Mouse (Mus musculus) spleen, postnatal 10 days (tissue): ENCODE data around the gene Ncor2.
A peak's percentile ranks its signal among the peaks of the same experiment; 100 is the strongest.

Experiments
- DNase-seq, 2 experiments: peaks; one replicate each; pipeline ENCODE4 v3.0.0; 2021 to 2022; ENCODE audit warnings: low spot score in 2 of 2

Ncor2 gene

DNA sequence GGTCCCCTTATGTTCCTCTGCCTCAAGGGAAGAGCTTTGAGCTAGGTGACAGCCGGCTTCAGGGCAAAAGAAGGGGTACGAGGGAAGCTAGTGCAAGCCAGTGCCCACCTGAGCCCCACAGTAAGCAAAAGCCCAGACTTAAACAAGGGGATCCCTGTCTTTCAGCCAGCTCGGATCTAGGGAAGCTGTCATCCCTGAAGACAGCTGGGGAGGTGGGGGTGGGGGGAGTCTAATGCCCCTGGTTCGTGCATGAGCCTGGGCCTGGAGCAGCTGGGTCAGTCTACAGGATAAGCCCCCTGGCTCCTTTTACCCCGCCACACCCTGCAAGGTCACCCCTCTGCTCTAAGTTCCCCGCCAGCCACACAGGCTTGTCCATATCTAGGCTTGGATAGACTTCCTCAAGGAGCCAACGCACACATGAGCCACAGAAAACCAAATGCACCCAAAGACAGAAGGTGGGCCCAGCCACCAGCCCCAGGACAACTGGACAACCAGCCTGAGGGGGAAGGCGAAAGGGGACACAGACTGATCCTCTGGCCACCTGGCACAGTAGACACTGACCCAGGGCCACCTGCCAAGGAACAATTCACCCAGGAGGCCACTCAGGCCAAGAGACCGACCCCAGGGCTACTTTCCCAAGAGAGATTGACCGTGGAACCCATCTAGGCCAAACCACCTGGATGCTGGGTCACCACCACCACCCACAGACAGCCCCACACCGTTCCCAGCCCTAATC is 8.7 kb downstream of the Ncor2 start:
- no peak for DNase-seq

DNA sequence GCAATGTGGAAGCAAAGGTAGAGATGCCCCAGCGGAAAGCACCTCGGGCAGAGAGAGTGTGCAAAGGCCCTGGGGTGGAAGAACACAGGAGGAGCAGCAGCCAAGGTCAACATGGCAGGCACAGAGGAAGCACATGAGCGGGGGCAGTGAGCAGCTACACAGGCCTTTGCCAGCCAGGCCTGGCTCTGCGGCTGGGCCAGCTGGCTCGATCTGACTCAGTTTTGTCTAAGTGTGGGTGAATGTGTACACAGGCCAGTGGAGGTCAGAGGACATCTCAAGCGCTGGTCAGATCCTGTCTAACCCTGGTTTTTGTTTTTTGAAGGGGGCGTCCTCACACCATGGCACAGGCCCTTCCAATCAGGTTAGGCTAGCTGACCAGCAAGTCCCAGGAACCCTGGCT is 10.9 kb downstream of the Ncor2 start:
- DNase-seq: no peak

DNA sequence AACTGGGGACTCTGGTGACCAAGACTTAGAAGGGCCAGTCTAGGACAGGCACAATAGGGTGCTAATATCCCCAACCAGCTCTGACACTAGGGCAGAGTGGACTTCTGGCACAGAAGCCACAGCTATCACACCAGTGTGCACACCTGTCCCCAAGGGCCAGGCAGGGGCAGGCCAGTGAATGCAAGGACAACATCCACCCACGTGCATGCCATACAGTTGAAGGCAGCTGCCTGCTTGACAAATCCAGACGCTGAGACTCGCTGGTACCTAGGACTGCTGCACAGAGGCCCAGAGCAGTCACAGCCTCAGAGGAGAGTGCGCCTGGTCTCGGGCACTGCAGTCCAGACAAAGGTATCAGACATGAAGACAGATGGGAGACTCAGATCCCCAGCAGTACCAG is 11.5 kb downstream of the Ncor2 start:
- DNase-seq: no peak

DNA sequence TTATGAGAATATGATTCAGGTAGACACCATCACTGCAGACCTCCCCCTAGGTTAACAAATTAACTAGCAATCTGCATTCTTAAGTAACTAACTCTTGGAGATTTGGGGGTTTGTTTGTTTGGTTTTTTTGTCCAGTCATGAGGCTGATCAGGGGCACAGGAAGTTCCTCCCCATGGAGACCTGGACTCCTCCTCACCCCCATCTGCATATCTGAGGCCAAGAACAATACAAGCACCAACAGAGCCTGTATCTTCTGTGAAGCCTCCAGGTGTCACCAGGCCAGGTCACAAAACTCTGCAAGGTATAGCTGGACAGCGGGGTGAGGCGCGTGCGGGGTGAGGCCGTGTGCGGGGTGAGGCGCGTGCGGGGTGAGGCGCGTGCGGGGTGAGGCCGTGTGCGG is 13.0 kb downstream of the Ncor2 start:
- no peak for DNase-seq

DNA sequence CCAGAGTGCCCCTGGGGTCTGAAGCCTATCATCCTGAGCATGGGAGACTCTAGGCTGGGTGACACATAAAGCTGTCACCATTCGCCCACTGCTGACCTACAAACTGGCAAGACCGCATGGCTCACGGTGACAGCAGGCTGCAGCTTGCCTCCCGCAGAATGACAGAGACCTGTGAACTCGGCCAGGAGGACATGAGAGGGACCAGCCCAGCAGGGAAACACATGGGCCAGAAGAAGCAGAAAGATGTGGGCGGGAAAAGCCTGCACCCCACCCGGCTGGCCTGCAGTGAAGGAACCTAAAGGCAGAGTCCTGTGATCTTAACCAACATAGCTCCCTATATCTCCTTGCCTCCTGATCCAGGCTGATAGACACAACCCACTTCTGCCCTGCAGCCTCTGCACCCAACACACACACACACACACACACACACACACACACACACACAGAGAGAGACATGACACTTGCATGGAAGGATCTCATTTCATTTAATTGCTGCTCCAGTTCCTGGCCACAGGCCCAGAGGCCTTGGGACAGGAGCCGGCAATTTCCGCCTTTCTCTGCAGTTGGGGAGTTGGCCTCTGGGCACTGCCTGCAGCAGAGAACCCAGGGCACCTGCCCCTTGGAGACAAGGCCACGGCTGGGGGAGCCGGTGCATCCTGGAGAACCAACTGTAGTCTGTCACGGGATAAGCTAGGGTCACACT is 14.4 kb downstream of the Ncor2 start:
- peak in 1 of 2 experiments; percentile 56 for DNase-seq

DNA sequence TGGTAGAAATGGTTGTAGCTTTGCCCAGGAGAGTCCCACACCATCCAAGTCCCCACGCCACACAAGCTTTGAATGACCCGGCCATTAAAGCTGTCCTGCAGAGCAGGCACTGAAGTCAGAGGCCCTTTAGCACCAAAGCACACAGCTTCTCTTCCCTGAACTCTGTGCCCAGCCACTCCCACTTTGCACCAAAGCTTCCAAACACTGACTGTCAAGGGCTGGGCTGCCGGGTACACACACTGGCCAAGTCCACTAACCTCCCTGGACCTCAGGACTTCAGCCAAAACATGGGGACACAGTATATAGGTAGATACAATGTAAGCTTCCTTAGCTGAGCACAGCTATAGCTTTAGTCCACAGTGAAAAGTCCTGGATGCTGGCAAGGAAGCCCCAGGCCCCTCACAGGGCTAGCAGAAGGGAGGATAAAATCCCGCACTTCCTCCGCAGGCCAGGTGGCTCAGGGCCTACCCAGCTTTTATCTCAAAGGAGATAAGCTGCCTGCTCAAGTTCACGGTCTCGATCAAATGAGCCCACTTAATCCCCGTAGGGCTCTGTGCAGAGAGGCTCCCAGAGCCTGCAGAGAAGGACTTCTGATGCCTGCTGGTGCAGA is 15.5 kb downstream of the Ncor2 start:
- DNase-seq: no peak

DNA sequence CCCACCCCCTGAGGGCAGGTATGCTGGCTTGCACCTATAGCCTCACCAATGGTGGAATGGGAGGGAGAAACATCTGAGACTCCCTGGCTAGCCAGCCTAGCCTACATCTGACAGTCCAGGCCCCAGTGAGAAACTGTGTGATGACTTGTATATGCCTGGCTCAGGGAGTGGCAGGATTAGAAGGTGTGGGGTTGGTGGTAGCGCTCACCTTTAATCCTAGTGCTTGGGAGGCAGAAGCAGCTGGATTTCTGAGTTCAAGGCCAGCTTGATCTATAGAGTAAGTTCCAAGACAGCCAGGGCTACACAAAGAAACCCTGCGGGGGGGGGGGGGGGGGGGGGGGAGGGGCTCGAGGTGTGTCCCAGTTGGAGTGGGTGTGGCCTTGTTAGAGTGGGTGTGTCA is 16.6 kb downstream of the Ncor2 start:
- no peak for DNase-seq

DNA sequence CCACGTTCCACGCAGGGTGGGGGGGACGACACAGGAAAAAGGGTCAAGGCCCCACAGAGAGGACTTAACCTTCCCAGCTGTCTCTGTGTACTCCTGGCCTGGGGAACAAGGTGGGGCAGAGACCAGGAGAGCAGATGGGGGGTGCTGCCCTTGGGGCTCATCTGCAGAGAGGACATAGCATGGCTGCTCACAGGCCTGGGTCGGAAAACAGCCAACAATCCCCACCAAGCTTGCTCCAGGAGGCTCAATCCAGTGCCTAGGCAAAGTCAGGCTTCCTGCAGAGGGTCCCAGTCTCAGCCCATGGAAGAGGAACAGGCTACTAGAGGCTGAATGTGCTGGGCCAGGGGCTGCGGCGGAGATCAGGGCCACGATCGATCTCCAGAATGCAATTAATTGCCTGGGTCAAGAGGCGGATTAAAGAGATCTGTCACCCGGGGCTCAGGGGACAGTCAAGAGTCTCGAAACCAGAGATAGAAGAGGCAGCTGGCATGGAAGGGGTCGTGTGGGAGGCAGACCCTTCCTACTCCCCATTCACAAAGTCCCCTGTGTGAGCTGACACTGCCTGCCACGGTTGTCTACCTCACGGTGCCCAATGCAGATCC is 19.1 kb downstream of the Ncor2 start:
- DNase-seq: no peak

DNA sequence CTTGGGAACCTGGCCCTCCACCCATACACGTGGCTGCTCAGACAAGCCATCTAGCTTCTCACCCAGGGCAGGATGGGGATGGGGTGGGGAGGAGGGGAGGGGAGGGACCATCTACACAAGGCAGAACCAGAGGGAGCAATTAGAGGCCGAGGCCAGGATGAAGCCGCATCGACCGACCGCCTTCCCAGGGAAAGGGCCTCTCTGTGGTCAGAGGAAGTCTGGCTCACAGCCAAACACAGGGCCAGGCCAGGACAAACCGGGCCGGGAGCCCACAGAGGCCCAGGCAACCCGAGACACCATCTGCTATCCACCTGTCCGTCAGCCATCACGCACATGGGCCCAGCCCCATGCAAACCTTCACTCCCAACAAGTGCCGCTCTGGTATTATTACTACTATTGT is 19.7 kb downstream of the Ncor2 start:
- DNase-seq: no peak

DNA sequence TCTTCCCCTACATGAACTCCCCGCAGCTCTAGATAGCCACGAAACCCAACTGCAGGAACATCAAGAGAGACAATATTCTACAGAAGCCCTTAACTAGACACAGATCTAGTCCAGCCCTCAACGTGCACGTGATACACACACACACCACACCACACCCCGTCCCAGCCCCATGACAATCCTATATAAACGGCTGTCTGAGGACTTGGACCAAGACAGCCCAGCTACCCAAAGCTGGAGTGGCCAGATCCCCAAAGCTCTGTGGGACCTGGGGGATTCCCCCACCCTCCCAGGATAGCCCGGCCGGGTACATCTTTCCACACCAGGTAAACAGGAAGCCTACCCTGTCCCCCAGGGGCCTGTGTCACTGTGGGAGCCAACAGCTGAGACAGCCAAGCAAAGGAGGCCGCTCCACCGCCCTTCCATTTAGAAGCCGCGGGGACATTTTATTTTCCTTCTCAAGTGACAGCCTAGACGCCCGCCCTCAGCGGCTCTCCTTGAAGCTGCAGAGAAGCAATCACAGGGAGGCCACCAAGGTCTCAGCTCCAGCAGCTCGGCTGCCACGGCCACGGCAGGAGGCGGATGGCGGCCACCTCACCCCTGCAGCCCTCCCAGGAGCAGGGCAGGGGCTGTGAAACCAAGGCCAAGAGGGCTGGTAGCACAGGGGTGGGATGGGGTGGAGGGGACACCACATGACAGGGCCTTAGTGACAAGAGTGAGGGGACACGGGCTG is 20.6 kb downstream of the Ncor2 start:
- DNase-seq: peak; percentile 43 to 59

DNA sequence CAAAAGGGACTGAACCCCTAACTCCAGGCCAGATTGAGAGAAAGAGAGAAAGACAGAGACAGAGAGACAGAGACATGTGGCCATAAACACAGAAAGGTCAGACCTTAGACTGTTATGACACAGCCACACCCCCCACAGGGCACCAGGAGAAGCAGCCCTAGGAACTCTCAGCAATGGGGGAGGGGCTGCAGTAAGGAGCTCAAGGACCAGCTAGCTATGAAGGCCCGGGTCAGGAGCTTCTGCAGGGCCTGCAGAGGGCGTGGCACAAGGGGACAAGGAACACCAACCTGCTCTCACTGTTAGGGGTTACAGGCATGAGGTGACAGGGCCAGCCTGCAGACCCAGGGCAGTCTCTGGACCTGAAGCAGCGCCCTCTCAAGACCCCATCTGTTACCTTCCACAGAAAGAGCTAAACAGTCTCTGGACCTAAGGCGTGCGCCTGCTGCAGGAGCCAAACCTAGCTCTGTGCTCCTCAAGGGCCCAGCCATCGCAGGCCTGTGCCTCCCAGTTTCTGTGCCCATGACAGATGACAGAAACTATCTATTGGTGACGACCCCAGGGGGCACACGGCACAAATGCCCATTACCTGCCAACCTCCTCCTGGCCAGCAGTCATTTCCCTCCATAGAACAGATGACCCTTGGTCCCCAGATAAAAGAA is 21.5 kb downstream of the Ncor2 start:
- DNase-seq: no peak

DNA sequence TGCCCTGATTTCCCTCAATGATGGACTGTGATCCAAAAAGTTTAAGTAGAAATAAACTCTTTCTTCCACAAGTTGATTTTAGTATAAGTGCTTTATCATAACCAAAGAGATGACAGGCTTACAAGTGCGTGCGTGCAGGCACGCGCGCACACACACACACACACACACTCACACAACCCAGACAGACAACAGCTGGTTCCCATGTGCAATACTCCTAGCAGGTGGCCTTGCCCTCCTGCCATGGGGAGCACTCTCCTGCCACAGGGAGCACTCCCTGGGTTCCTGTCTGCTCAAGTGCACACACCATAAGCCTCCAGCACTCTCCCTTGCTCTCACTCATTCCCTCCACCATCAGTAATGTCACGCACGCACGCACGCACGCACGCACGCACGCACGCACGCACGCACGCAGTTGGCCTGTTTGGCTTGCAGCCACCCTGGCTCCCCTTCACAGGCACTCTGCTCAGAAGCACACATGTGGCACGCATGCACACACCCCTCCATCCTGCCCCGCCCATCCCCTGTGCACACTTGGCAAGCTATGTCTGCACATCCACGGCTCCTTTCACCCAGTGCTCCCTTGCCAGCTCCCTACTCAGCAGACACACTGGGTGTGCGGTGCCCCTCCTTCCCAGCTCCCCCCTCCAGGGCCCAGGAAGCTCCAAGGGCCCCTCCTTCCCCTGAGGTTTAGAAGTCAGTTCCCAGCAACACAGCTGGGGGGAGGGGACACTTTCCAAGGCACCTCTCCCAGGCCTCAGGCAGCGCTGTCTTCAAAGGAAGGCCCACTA is 22.4 kb downstream of the Ncor2 start:
- peak in 1 of 2 experiments; percentile 58 for DNase-seq

DNA sequence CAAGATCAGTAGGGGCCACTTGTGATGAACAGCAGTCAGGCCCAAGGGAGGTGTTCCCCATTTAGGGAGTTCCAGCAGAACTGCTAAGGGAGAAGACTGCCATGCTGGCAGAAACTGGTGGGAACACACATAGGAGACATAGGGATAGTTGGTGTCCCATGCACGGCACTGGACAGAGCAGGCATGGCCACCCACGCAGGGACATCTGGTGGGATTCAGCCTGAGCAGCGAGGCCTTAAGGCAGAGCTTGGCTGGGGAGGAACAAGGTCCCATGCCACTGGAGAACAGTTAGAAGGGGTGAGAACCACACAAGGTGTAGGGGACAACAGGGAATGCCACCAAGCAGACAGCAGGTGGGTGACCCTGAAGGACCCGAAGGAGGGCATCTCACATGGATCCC is 23.6 kb downstream of the Ncor2 start:
- no peak for DNase-seq

DNA sequence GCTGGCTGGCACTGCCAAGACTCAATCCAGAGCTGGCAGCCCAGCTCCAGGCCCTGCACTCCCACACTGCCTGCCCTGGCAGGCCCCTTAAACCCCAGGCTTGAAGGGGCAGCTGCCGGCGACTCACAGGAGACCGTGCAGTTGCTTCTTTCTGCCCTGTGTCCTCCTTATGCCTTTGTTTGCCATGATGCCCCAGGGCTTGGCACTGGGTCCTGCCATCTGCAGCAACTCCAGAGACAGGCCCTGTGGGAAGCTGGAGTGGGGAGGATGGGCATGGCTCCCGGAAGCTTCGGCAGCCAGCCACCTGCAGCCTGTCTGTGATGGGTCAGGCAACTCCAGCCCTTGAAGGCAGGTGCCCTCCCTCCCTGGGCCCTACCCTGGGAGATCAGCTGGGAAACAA is 24.0 kb downstream of the Ncor2 start:
- DNase-seq: no peak

DNA sequence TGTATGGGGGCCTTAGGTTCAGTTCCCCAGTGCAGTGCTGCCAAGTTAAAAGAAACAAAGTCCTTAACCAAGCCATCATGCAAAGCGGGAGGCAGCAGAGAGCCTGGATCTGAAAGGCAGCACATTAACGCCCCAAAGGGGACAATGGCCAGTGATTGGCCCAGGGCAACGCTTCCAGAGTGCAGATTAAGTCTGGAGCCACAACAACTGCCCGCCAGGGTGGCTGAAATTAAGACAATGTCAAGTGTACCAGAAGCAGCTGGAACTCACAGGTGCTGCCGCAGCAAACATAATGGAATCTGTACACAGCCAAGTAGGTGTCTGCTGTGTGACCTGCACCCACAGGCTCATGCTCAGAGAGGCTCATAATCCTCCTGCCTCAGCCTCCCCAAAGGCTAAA is 24.8 kb downstream of the Ncor2 start:
- no peak for DNase-seq

DNA sequence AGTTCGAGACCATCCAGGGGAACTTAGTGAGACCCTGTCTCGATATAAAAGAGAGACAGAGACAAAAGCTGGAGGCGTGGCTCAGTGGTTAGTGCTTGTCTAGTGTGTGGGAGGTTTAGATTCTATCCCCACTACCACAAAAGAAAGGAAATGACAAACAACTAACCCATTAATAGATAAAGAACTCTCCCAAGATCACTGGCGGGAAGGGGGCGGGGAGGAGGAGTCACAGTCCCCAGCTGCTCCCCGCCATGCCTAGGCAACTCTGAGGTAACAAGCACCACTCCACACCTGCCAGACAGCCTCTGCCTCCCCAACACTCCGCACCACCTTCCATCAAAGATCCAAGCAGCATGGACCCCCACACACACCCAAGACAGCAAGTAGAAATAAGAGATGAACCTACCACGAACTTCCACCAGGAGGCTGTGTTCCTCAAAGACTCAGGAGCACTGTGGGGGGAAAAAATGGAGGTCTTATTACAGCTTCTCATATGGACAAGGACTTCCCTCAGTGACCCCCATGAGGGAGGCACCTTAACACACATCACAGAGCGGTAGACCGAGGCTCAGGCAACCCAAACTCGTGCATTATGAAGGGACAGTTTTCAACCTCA is 25.7 kb downstream of the Ncor2 start:
- DNase-seq: no peak

DNA sequence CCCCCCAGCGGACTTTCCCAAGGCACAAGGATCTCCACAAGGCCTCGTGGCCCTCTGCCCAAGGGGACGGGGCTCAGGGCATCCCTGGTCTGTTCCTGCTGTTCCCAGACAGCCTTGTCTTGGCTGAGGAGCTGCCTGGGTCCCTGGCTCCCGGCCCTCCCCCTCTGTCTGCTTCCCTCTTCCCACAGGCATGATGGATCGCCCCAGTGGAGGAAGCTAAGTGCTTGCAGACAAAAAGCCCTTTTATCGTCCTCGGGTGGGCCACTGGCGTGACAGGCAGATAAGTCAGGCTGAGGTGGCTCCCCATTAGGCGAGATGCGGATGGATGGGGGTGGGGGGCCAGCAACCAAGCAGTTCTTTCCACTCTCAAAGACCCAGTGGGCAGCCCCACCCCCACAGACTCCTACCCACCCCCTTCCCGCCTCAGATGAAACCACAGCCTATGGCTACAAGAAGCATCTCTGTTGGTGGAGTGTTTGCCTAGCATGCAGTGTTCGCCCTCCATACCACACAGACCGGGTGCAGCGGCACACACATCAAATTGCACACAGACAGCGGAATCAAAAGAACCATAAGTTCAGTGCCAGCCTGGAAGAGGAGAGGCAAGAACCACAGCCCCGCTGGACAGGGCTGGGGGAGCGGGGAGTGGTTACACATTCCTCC is 27.0 kb downstream of the Ncor2 start:
- no peak for DNase-seq

DNA sequence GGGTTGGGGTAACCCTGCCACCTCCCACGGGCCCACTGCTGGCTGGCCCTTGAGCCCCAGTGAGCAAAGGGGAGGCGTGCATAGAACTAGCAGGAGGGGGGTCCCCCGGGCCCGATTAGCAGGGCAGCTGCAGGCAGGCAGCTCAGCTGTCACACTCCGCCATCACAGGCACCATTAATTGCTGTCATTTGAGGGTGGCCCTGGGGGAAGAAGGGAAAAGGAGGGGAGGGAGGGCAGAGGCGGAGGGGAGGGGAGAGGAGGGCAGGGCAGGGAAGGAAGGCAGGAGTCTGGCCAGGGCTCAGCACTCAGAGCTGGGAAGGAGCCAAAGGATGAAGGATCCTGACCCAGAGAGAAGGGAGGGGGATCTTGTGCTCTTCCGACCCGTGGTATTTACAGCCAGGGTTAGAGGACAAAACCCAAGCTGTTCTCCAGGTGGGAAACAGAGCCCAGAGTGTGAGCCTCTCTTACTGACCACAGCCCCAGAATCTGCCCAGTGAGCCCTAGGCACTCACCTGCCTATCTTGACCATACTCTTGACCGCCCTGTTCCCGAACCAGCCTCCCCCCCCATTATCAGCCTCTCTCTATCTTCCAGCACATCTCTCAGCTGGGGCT is 28.0 kb downstream of the Ncor2 start:
- no peak for DNase-seq

DNA sequence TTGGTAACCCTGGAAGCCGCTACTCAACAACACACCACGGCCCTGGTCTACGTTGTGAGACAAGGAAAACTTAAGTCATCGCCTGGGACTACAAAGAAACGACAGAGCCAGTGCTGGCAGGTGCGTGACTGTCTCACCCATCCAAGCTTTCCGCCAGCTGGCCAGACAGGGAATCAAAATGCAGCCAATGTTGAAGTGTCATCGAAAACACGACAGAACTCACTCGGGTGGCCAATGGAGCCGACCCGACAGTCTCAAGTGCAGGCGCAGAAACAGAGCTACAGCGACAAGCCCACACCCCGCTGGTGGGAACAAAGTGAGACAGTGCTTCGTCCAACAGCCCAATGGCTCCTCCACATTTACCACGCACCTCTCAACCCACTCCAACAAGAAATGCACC is 29.9 kb downstream of the Ncor2 start:
- no peak for DNase-seq
